Mouse (Mus musculus): Measurements from ENCODE around the gene Rabac1.

GRCm38 (mm10) chr7:25009099-25009700, 36.6 kb upstream of the Rabac1 start:
- no peak for TF ChIP-seq CTCF (IDR thresholded peaks at IDR 0.05 in 2 of 3, conservative IDR thresholded peaks at IDR 0.05 in 1 of 3; ENCODE audit: control insufficient read depth in 1 of 3, insufficient read depth in 1 of 3, low read depth in 2 of 3, low read length in 3 of 3, poor library complexity in 1 of 3, severe bottlenecking in 1 of 3)
- no peak for TF ChIP-seq MAX (IDR thresholded peaks at IDR 0.05; ENCODE audit: low read length)
- no peak for TF ChIP-seq MAZ (IDR thresholded peaks at IDR 0.05; ENCODE audit: low read depth, low read length)
- TF ChIP-seq ZMIZ1 (IDR thresholded peaks at IDR 0.05; ENCODE audit: low read depth, low read length) = no peak
- no peak for TF ChIP-seq E2F4 (IDR thresholded peaks at IDR 0.05; ENCODE audit: borderline replicate concordance, low read depth, low read length)
- TF ChIP-seq POLR2A (IDR thresholded peaks at IDR 0.05; ENCODE audit: control insufficient read depth in 1 of 2, insufficient read depth in 1 of 2, low read depth in 1 of 2, low read length in 2 of 2, poor library complexity in 1 of 2) = no peak
- no peak for TF ChIP-seq SMC3 (IDR thresholded peaks at IDR 0.05; ENCODE audit: low read depth, low read length)
- no peak for TF ChIP-seq MYC (IDR thresholded peaks at IDR 0.05; ENCODE audit: low read depth, low read length)
- TF ChIP-seq MEF2A (IDR thresholded peaks at IDR 0.05; ENCODE audit: extremely low read depth, insufficient replicate concordance, low read depth, low read length, poor library complexity, severe bottlenecking) = no peak
- no peak for TF ChIP-seq ZNF384 (IDR thresholded peaks at IDR 0.05; ENCODE audit: low read depth, low read length)
- no peak for TF ChIP-seq USF2 (IDR thresholded peaks at IDR 0.05; ENCODE audit: borderline replicate concordance in 1 of 2, insufficient read depth in 1 of 2, low read depth in 1 of 2, low read length in 2 of 2)
- no peak for TF ChIP-seq USF1 (IDR thresholded peaks at IDR 0.05; ENCODE audit: low read depth, low read length)
- TF ChIP-seq EP300 (IDR thresholded peaks at IDR 0.05; ENCODE audit: low read depth in 1 of 2, low read length in 2 of 2) = no peak
- TF ChIP-seq RCOR1 (IDR thresholded peaks at IDR 0.05; ENCODE audit: low read depth, low read length) = no peak
